Mouse (Mus musculus) left cerebral cortex, postnatal 14 days (tissue): ENCODE results near the gene Snx6. TPM values are rescaled to one million over a fixed set of nuclear protein-coding genes. Genes with fewer than 3 reads are reported as not detected.
"Not testable (repeated sequence)": the region's sequence is repeated elsewhere in the genome, so short reads cannot be mapped to it uniquely, and the experiment has no call there.

Source experiments
- DNase-seq, 2 experiments: peaks; one replicate each; pipeline ENCODE4 v3.0.0; 2021 to 2022; ENCODE audit warnings: low spot score in 2 of 2, mixed read lengths in 1 of 2
- intact Hi-C: fragments of 180-260 bp; cut with DNase I; formaldehyde crosslinking; loops from one replicate; pipeline ENCODE4 v1.15.1; 2025
- long read RNA-seq, 2 experiments: library from polyadenylated mRNA; stranded (forward); transcript quantifications; one replicate each; pipeline ENCODE4 v2.0.0; 2021
- total RNA-seq, 2 experiments: library from RNA; stranded (reverse); gene quantifications; 2 replicates each; pipeline ENCODE4 v1.2.3; 2021

The Snx6 gene
- total RNA-seq = 10 to 100 TPM; 49.0 to 50.5 TPM
- long read RNA-seq, experiment 1, transcript Snx6-201 (14 exons, 1,928 nt) = major isoform, 71 of 104 reads
- long read RNA-seq, experiment 1, partial matches to known transcripts = 32 of 104 reads
- long read RNA-seq, experiment 1, other reads (novel, unspliced or antisense) = 1 of 104 reads
- long read RNA-seq, experiment 2, transcript Snx6-201 (14 exons, 1,928 nt) = major isoform, 55 of 94 reads
- long read RNA-seq, experiment 2, partial matches to known transcripts = 29 of 94 reads
- long read RNA-seq, experiment 2, other reads (novel, unspliced or antisense) = 10 of 94 reads

GRCm38 (mm10) chr12:54795153-54795998 lies at the start of gene Snx6:
TSS of gene Snx6 (minus strand) at chr12:54795703.
- intact Hi-C loops = no loop called here

GRCm38 (mm10) chr12:54844415-54844814 lies 48.9 kb upstream of the Snx6 start:
- intact Hi-C loops = no loop called here
- DNase-seq = no peak

More at GRCm38 (mm10) chr12:54795153-54795998, at the start of gene Snx6:
- DNase-seq = peak; percentile 79 to 87

GRCm38 (mm10) chr12:54841576-54841975 lies 46.1 kb upstream of the Snx6 start:
- no peak for DNase-seq
- intact Hi-C loops = no loop called here

GRCm38 (mm10) chr12:54839815-54840214 lies 44.3 kb upstream of the Snx6 start:
- intact Hi-C loops = no loop called here
- no peak for DNase-seq

- intact Hi-C loops = no loop called here
- no peak for DNase-seq
These were observed 43.4 kb upstream of the Snx6 start for GRCm38 (mm10) chr12:54838931-54839330.

GRCm38 (mm10) chr12:54835608-54836570 lies 40.4 kb upstream of the Snx6 start:
- no peak for DNase-seq
- intact Hi-C loops = no loop called here

GRCm38 (mm10) chr12:54834925-54835447 lies 39.5 kb upstream of the Snx6 start:
- DNase-seq = peak; percentile 63 to 85
- intact Hi-C loops = no loop called here

- DNase-seq = peak in 1 of 2 experiments; percentile 54
- intact Hi-C loops = no loop called here
These were observed 38.4 kb upstream of the Snx6 start for GRCm38 (mm10) chr12:54833856-54834399.

GRCm38 (mm10) chr12:54831927-54832326 lies 36.4 kb upstream of the Snx6 start:
- intact Hi-C loops = loop anchor here (2.0 kb wide), 1 partner anchor 47 kb away; no protein-coding TSS in a partner anchor
- DNase-seq = not testable (repeated sequence)

- intact Hi-C loops = loop anchor here (2.0 kb wide), 1 partner anchor 48 kb away; no protein-coding TSS in a partner anchor
These were observed 35.1 kb upstream of the Snx6 start for GRCm38 (mm10) chr12:54830574-54830973.

GRCm38 (mm10) chr12:54829876-54830275 lies 34.4 kb upstream of the Snx6 start:
- no peak for DNase-seq
- intact Hi-C loops = loop anchor here (2.0 kb wide), 1 partner anchor 49 kb away; no protein-coding TSS in a partner anchor

More at GRCm38 (mm10) chr12:54830574-54830973, 35.1 kb upstream of the Snx6 start:
- peak; percentile 82 to 89 for DNase-seq

GRCm38 (mm10) chr12:54828043-54828442 lies 32.5 kb upstream of the Snx6 start:
- DNase-seq = no peak
- intact Hi-C loops = no loop called here

- intact Hi-C loops = no loop called here
- no peak for DNase-seq
These were observed 29.7 kb upstream of the Snx6 start for GRCm38 (mm10) chr12:54825202-54825601.

GRCm38 (mm10) chr12:54822836-54823426 lies 27.4 kb upstream of the Snx6 start:
- peak; percentile 80 to 86 for DNase-seq
- intact Hi-C loops = no loop called here

GRCm38 (mm10) chr12:54820684-54821161 lies 25.2 kb upstream of the Snx6 start:
- intact Hi-C loops = no loop called here
- no peak for DNase-seq

- intact Hi-C loops = no loop called here
- no peak for DNase-seq
These were observed 23.9 kb upstream of the Snx6 start for GRCm38 (mm10) chr12:54819181-54819935.

- DNase-seq = no peak
- intact Hi-C loops = no loop called here
These were observed 14.6 kb upstream of the Snx6 start for GRCm38 (mm10) chr12:54810142-54810541.
